8 mouse cellular contexts compared by ENCODE assay signal in the genomic region with DNA sequence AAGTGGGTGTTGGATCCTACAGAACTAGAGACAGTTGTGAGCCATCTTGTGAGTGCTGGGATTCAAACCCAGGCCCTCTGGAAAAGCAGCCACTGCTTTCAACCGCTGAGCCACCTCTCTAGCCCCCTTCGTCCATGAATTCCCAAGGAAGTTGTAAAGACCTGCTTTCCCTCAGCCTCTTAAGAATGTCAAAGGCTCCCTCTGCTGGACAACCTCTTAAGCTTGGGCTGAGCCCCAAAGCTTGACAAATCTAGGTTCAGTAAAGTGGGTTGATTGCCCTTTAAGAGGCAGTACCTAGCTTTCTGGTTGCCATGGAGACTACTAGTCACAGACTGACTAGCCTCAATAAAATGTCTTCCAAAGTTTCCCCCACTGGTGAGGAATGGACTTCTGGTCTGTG. TPM values are rescaled to one million over a fixed set of nuclear protein-coding genes. Genes with fewer than 3 reads are reported as not detected.
DNase-seq lines count a peak whose midpoint lies in the region; ATAC-seq and TF ChIP-seq lines count a peak whose summit lies in the region.

A gene (plus strand): TSS at position 297 of the 400 bp plus-strand sequence.

- TF ChIP-seq CTCF in layer of hippocampus, adult 2 months (conservative IDR thresholded peaks at IDR 0.05), result peak; percentile 88
- peak; percentile 88 for TF ChIP-seq CTCF in lung, embryonic 14.5 days (IDR thresholded peaks at IDR 0.05; ENCODE audit: low read depth)

- 0 out of 2 replicates have a peak within 1 kb of the TSS, but pooled peaks have one; percentile 4 for H3K4me2 ChIP-seq in lung, embryonic 14.5 days

- H3K4me1 ChIP-seq in hindbrain, embryonic 10.5 days (replicated peaks), result peaks cover 16% of the 10 kb centered on the region; the same call in 1 of the 2 replicates
- H3K4me1 ChIP-seq in lung, embryonic 14.5 days (ENCODE audit: insufficient read depth), result no peaks in the 10 kb centered on the region

- no peaks in the 10 kb centered on the region for H3K36me3 ChIP-seq in hindbrain, embryonic 10.5 days
- no peaks in the 10 kb centered on the region for H3K36me3 ChIP-seq in lung, embryonic 14.5 days (ENCODE audit: insufficient read depth)

- H3K4me3 ChIP-seq in hindbrain, embryonic 10.5 days, result no peak within 1 kb of the TSS
- H3K4me3 ChIP-seq in layer of hippocampus, adult 2 months, result no peak within 1 kb of the TSS; the same call in 1 of the 2 replicates
- no peak within 1 kb of the TSS for H3K4me3 ChIP-seq in lung, embryonic 14.5 days (ENCODE audit: low read depth, low read length)

- no peaks in the 10 kb centered on the region for H3K9me3 ChIP-seq in hindbrain, embryonic 10.5 days
- H3K9me3 ChIP-seq in lung, embryonic 14.5 days (ENCODE audit: low read depth, low read length), result no peaks in the 10 kb centered on the region

- ATAC-seq in frontal cortex, adult (ENCODE audit: low TSS enrichment), result peak; percentile 82
- peak; percentile 80 for ATAC-seq in lung, embryonic 14.5 days (ENCODE audit: insufficient read depth)

- DNase-seq in T-cell, adult 2 months (ENCODE audit: low spot score), result peak; percentile 53
- DNase-seq in cerebellum, adult 9-10 months, result peak; percentile 87
- peak; percentile 68 for DNase-seq in hindbrain, embryonic 10.5 days (ENCODE audit: low spot score)
- peak; percentile 80 for DNase-seq in layer of hippocampus, adult 2 months (ENCODE audit: low spot score in 2 of 2)
- peak; percentile 97 for DNase-seq in lung, embryonic 14.5 days
- DNase-seq in ovary, adult 18-20 months (ENCODE audit: low spot score), result peak; percentile 58
- peak; percentile 35 to 36 for DNase-seq in thymus, postnatal 36 days

- H3K27ac ChIP-seq in hindbrain, embryonic 10.5 days, result no peak within 1 kb of the TSS
- H3K27ac ChIP-seq in layer of hippocampus, adult 2 months, result peak within 1 kb of the TSS; percentile 67
- no peak within 1 kb of the TSS for H3K27ac ChIP-seq in lung, embryonic 14.5 days (ENCODE audit: low read depth)

- WGBS in hindbrain, embryonic 10.5 days, result 5% methylated on average over 2 of the region's 2 CpGs
- WGBS in lung, embryonic 14.5 days, result 2% methylated on average over 2 of the region's 2 CpGs

- H3K9ac ChIP-seq in lung, embryonic 14.5 days, result no peak within 1 kb of the TSS

- 0 out of 2 replicates have a peak, but pooled peaks cover 3% of the 10 kb centered on the region for H3K27me3 ChIP-seq in hindbrain, embryonic 10.5 days (ENCODE audit: insufficient read depth, poor library complexity, severe bottlenecking)
- H3K27me3 ChIP-seq in lung, embryonic 14.5 days (ENCODE audit: insufficient read depth, low read length), result no peaks in the 10 kb centered on the region

RNA-seq across cellular contexts. Expression of the gene that starts here (rescaled TPM):
- polyA plus RNA-seq in hindbrain, embryonic 10.5 days (2016; fragmentation: Nextera tagmentation; extraction: Ambion mirVana), result 0.37 and 1.4 TPM in 2 replicates
- total RNA-seq in layer of hippocampus, adult 2 months (2021), result 1 to 10 TPM; 1.1 to 1.8 TPM
- 0.62 and 0.63 TPM in 2 replicates for polyA plus RNA-seq in lung, embryonic 14.5 days (2014; fragmentation: Nextera tagmentation; extraction: Ambion mirVana)

Comparison
In these comparisons a context has a peak if more than half of its experiments do, and no peak if none do; other contexts are left out.
1. Peak in DNase-seq, ATAC-seq and H3K4me2 ChIP-seq in lung, embryonic 14.5 days; RNA of the gene not detected or under 1 TPM.
2. DNase-seq: peak in every context shown above with its lines; median percentile 97 in lung, embryonic 14.5 days; 87 in cerebellum, adult 9-10 months; 80 in layer of hippocampus, adult 2 months; 68 in hindbrain, embryonic 10.5 days; 58 in ovary, adult 18-20 months; 53 in T-cell, adult 2 months; 36 in thymus, postnatal 36 days.